Mouse (Mus musculus): ENCODE measurements around the gene Prcc. TPM values are rescaled to one million over a fixed set of nuclear protein-coding genes. Genes with fewer than 3 reads are reported as not detected.
"Not testable (repeated sequence)": the region's sequence is repeated elsewhere in the genome, so short reads cannot be mapped to it uniquely, and the experiment has no call there.

The Prcc gene
- total and polyA plus RNA-seq, 2 experiments from 2014 or later: 20.9 to 97.8 TPM

DNA sequence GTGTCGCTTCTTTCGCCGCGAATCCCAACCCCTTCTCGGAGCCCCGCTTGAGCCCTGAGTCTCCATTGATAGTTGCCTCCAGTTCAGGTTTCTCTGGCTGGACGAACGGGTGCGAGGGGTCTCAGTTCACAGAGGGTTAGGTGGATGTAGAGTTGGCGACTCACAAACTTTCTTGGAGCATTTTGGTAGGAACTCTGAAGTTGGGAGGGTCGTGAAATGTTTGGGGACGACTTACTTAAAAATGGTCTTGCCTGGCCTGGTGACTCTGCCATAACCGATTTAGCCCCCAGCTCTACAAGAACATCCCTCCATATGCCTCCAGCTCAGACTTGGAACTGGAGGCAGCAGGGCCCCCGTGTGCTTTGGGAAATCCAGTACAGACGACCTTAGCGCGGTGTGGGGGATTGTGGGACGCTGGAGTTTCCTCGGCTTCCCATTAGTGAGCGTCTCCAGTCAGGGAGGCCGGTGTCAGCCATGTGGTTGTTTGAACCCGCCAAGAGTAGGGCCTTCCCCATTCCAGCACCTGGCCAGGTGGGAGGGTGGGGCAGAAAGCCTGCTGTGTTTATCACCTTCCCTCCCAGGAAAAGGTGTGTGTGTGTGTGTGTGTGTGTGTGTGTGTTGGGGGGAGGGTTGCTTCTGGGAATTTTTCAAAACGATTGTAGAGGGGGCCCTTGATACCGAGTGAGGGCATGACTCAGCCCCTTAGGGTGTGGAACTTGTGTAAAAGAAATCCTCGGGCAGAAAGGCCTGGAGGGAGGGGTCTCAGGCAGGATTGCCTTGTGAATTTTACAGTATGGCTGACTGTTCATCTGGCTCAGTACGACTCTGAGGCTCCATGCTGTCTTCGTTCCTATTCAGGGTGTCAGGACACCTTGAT, 21.8 kb upstream of the Prcc start:
- no peaks in the 10 kb centered on the region for H3K36me3 ChIP-seq (ENCODE audit: insufficient read depth, low read length)
- H3K27ac ChIP-seq: peak overlapping the region; percentile 92
- H3K4me2 ChIP-seq (ENCODE audit: low read depth, low read length): peak overlapping the region; percentile 95
- peak overlapping the region; percentile 95 for H3K4me3 ChIP-seq (ENCODE audit: low read length)
- TF ChIP-seq CTCF (IDR thresholded peaks at IDR 0.05; ENCODE audit: low read depth): no peak
- H3K4me1 ChIP-seq (ENCODE audit: insufficient read depth, low read length): peaks cover 32% of the 10 kb centered on the region
- no peak for ATAC-seq
- 1% methylated on average over 26 of the region's 27 CpGs for WGBS
- peak overlapping the region; percentile 92 for H3K9ac ChIP-seq (replicated peaks; ENCODE audit: low read length)
- H3K27me3 ChIP-seq (ENCODE audit: insufficient read depth, low read length): no peaks in the 10 kb centered on the region
- H3K9me3 ChIP-seq (ENCODE audit: low read length): no peaks in the 10 kb centered on the region
- peak; percentile 42 for DNase-seq (ENCODE audit: low spot score)

DNA sequence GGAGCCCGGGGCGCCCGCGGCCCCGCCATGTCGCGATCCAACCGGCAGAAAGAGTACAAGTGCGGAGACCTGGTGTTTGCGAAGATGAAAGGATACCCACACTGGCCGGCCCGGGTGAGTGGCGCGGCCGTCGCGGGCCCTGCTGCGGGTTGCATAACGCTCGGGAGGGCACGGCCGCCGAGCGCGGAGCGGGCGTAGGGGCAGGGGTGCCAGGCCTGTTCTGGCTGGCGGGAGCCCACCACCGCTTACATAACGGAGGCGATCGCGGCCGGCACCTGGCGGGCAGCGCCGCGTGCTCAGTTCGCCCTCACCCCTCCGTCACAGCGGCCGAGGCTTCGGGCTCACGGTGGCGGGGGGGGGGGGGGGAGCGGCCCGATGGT, 21.2 kb upstream of the Prcc start:
- Histone ChIP-seq H3K27me3 (ENCODE audit: insufficient read depth, low read length) (no peaks in the 10 kb centered on the region), H3K4me2 (ENCODE audit: low read depth, low read length) (peak overlapping the region; percentile 95), H3K4me3 (ENCODE audit: low read length) (peak overlapping the region; percentile 95), H3K27ac (peak overlapping the region; percentile 92), H3K9ac (replicated peaks; ENCODE audit: low read length) (peak overlapping the region; percentile 92), H3K36me3 (ENCODE audit: insufficient read depth, low read length) (no peaks in the 10 kb centered on the region), H3K4me1 (ENCODE audit: insufficient read depth, low read length) (peaks cover 32% of the 10 kb centered on the region), H3K9me3 (ENCODE audit: low read length) (no peaks in the 10 kb centered on the region)
- ATAC-seq: peak; percentile 8; the same call in 1 of the 2 replicates
- WGBS: under 1% methylated on average over 40 of the region's 47 CpGs
- no peak for TF ChIP-seq CTCF (IDR thresholded peaks at IDR 0.05; ENCODE audit: low read depth)
- no peak for DNase-seq (ENCODE audit: low spot score)

DNA sequence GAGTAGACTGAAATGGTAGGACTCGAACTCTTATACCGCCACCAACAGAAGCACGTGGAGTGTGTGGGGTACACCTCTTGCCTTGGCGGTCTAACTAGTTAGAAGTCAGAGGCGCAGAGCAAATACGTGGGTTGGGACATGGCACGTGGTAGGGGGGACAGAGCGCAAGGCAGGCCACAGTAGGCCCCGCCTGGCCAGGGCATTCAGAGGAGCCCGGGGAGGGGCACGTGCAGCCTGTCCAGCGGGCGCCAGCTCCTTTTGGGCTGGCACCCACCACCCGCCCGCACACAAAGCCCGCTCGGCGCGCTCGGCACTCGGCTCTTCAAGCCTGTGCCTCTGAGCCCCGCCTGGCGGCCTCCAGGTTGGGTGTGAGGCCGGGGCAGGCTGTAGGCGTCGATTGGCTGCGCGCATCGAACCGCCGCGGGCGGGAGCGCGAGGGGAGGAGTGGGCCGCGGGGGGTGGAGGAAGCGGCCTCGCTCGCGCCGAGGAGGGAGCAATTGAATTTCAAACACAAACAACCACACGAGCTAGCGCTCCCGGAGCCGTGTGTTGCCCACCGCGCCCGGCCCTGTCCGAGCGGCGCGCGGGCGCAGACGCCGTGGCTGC, 20.6 kb upstream of the Prcc start, which contains the start of gene Hdgf:
TSS of gene Hdgf (plus strand) at position 442 of the 606 bp plus-strand sequence.
- ATAC-seq (peak; percentile 97), DNase-seq (ENCODE audit: low spot score) (peak; percentile 98)
- Histone ChIP-seq H3K4me3 (ENCODE audit: low read length) (peak within 1 kb of the TSS; percentile 95), H3K9ac (replicated peaks; ENCODE audit: low read length) (peak within 1 kb of the TSS; percentile 92), H3K27me3 (ENCODE audit: insufficient read depth, low read length) (no peaks in the 10 kb centered on the region), H3K4me2 (ENCODE audit: low read depth, low read length) (peak within 1 kb of the TSS; percentile 95), H3K9me3 (ENCODE audit: low read length) (no peaks in the 10 kb centered on the region), H3K27ac (peak within 1 kb of the TSS; percentile 92), H3K4me1 (ENCODE audit: insufficient read depth, low read length) (peaks cover 32% of the 10 kb centered on the region), H3K36me3 (ENCODE audit: insufficient read depth, low read length) (no peaks in the 10 kb centered on the region)
- peak; percentile 46 for TF ChIP-seq CTCF (IDR thresholded peaks at IDR 0.05; ENCODE audit: low read depth)
- 4% methylated on average over 46 of the region's 57 CpGs for WGBS

DNA sequence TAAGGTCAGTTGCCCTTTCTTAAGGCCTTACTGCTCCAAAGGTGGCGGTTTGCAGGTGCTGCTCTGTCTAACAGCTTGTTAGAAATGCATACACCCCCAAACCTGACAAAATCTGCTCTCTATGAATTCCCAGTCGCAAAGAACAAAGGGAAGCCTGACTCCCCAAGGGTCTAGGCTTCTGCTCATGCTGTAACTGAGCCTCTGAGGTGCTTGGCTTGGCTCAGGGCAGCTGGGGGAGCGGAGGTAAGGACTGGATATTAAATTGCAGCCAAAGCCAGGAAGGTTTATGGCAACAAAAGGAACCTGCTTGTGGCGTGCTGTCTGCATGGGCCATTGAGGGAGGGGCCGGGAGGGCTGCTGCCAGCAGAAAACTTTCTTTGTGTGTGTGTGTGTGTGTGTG, 18.4 kb upstream of the Prcc start:
- Histone ChIP-seq H3K27ac (no peak overlapping the region), H3K9ac (replicated peaks; ENCODE audit: low read length) (no peak overlapping the region), H3K4me2 (ENCODE audit: low read depth, low read length) (no peak overlapping the region), H3K4me3 (ENCODE audit: low read length) (no peak overlapping the region), H3K4me1 (ENCODE audit: insufficient read depth, low read length) (peaks cover 16% of the 10 kb centered on the region), H3K9me3 (ENCODE audit: low read length) (no peaks in the 10 kb centered on the region), H3K27me3 (ENCODE audit: insufficient read depth, low read length) (no peaks in the 10 kb centered on the region), H3K36me3 (ENCODE audit: insufficient read depth, low read length) (no peaks in the 10 kb centered on the region)
- WGBS: 57% methylated on average over 5 of the region's 5 CpGs
- ATAC-seq (no peak), DNase-seq (ENCODE audit: low spot score) (no peak)
- no peak for TF ChIP-seq CTCF (IDR thresholded peaks at IDR 0.05; ENCODE audit: low read depth)

DNA sequence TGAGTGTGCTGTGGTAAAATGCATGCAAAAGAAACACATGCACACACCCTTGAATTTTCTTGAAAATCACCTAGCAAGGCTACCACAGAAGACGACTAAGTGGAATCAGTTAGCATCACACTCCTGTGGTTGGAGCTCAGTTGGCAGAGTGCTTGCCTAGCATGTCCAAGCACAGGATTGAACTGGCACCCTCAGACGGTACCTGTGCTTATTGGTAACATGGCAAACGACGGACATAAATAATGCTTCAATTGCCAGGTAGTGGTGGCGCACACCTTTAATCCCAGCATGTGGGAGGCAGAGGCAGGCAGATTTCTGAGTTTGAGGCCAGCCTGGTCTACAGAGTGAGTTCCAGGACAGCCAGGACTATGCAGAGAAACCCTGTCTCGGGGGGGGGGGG, 16.6 kb upstream of the Prcc start:
- H3K4me1 ChIP-seq (ENCODE audit: insufficient read depth, low read length); ATAC-seq; H3K4me3 ChIP-seq (ENCODE audit: low read length); H3K9ac ChIP-seq (replicated peaks; ENCODE audit: low read length); H3K36me3 ChIP-seq (ENCODE audit: insufficient read depth, low read length); DNase-seq (ENCODE audit: low spot score); H3K27me3 ChIP-seq (ENCODE audit: insufficient read depth, low read length); H3K9me3 ChIP-seq (ENCODE audit: low read length); H3K4me2 ChIP-seq (ENCODE audit: low read depth, low read length); H3K27ac ChIP-seq: not testable (repeated sequence)
- WGBS: 85% methylated on average over 5 of the region's 6 CpGs

DNA sequence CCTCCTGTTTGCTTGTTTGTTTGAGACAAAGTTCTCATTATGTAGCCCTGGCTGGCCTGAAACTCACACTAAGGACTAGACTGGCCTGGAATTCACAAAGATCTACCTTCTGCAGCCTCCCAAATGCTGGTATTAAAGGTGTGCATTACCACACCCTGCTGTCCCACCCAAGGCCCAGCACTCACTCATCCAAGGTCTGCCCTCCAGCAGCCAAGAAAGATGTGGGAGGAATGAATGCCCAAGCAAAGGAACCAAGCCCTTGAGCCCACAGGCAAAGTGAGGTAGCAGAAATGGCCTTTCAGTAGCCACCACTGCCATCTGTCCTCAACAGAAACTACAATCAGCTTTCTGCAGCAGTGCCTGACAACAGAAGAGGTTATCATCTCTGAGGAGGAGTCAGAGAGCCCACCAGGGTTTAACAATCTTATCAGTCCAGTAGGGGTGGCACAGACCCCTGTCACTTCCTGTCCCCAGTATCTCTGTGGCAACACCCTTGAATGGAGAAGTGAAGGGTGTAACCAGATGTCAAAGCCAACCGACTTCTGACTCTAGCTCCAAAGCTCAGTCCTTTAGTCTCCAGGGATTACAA, 15.7 kb upstream of the Prcc start:
- Histone ChIP-seq H3K27ac (no peak overlapping the region), H3K9ac (replicated peaks; ENCODE audit: low read length) (no peak overlapping the region), H3K9me3 (ENCODE audit: low read length) (no peaks in the 10 kb centered on the region), H3K27me3 (ENCODE audit: insufficient read depth, low read length) (no peaks in the 10 kb centered on the region), H3K4me2 (ENCODE audit: low read depth, low read length) (no peak overlapping the region), H3K4me1 (ENCODE audit: insufficient read depth, low read length) (no peaks in the 10 kb centered on the region), H3K36me3 (ENCODE audit: insufficient read depth, low read length) (no peaks in the 10 kb centered on the region), H3K4me3 (ENCODE audit: low read length) (no peak overlapping the region)
- DNase-seq (ENCODE audit: low spot score): no peak
- 52% methylated on average over 1 of the region's 1 CpGs for WGBS
- ATAC-seq: no peak
- TF ChIP-seq CTCF (IDR thresholded peaks at IDR 0.05; ENCODE audit: low read depth): no peak
